Mouse (Mus musculus) small intestine, adult 2 months (tissue): ENCODE results near the gene Cyp2d11.

Source experiments
- CTCF ChIP-seq: fragments of 200-500 bp; IDR thresholded peaks from 2 replicates; pipeline ENCODE4 v1.5.1; 2012; ENCODE audit warnings: low read depth, mild to moderate bottlenecking, control low read depth, inconsistent platforms, low read length, moderate library complexity, mixed read lengths; ENCODE audit not compliant: insufficient replicate concordance, insufficient read length; ENCODE audit errors: extremely low read depth
- POLR2A ChIP-seq: fragments of 200-500 bp; IDR thresholded peaks from 2 replicates; pipeline ENCODE4 v1.6.1; 2012; ENCODE audit warnings: low read depth, mild to moderate bottlenecking, control low read depth, inconsistent platforms, low read length, moderate library complexity

DNA sequence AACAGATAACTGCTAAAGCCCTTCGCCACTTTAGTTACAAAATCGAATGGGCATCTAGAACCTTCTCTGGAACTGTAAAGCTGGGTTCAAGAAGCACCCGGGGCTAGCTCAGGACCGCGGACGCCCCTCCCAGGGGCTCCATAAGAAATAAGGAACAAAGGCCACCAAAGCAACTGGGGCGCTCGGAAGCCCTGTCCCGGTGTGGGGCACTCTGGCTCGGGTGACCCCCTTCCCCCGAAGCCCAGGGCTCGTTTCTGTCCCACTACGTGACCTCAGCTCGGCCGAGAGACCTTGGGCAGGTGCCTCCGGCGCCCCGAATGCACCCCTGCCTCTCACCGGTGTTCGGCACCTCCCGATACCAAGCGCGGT is 40.1 kb downstream of the Cyp2d11 start:
- no peak for TF ChIP-seq CTCF
- TF ChIP-seq POLR2A: no peak
